Mouse (Mus musculus): ENCODE measurements around the gene 1500011B03Rik. TPM values are rescaled to one million over a fixed set of nuclear protein-coding genes. Genes with fewer than 3 reads are reported as not detected.

Gene 1500011B03Rik
- polyA plus RNA-seq, 1 experiment from 2014 or later: 150 TPM

DNA sequence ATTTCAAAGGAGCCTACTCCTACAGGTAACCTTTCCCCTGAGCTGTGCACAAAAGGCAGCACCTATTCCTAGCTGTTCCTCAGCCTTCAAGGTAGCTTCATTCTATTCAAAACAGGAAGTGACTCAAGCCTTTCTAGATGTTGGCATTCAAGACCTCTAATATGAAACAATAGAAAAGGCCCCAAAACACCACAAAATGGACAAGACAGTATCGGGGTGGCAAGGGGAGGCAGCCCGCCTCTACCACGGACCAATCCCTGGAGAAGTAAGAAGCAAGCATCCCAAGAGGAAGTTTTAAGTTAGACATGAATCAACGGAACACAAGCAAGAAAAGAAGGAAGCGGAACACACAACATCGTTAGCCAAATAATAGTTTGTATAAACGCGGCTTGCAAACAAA lies 51.5 kb downstream of the 1500011B03Rik start:
- peaks cover 22% of the 10 kb centered on the region for H3K4me1 ChIP-seq (ENCODE audit: control insufficient read depth, insufficient read depth, low read length)
- H3K27ac ChIP-seq (ENCODE audit: low read depth, low read length): no peak overlapping the region
- H3K27me3 ChIP-seq (ENCODE audit: control insufficient read depth, insufficient read depth, low read length): no peaks in the 10 kb centered on the region
- H3K4me3 ChIP-seq (ENCODE audit: low read depth, low read length): no peak overlapping the region; the same call in 1 of the 2 replicates
- no peak overlapping the region for H3K9ac ChIP-seq (ENCODE audit: low read length)
- no peaks in the 10 kb centered on the region for H3K36me3 ChIP-seq (ENCODE audit: control insufficient read depth, insufficient read depth, low read length)
- peak overlapping the region; percentile 91 for H3K4me2 ChIP-seq
- ATAC-seq (ENCODE audit: low FRiP score): no peak
- 85% methylated on average over 8 of the region's 8 CpGs for WGBS
- no peak for DNase-seq (ENCODE audit: low spot score, missing footprints)
- H3K9me3 ChIP-seq (ENCODE audit: control insufficient read depth, low read length): no peaks in the 10 kb centered on the region

DNA sequence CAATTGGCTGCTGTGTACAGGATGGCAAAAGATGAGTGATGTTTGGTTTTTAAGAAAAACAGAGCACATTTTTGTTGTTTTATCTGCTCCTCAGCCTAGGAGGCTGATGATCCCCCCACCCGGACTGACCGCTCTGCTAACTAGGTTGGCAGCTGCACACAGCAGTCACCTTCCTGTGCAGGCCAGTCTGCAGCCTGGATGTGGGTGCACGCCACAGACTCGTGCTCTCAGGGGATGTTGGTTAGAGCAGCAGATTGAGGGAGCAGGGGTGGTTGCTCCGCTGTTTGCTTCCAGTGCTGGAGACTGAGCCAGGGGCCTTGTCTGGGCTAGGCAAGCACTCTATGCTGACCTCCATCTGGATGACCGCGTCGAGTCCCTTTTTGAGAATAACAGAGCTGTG lies 53.5 kb downstream of the 1500011B03Rik start:
- ATAC-seq (ENCODE audit: low FRiP score): no peak
- WGBS: 92% methylated on average over 8 of the region's 8 CpGs

DNA sequence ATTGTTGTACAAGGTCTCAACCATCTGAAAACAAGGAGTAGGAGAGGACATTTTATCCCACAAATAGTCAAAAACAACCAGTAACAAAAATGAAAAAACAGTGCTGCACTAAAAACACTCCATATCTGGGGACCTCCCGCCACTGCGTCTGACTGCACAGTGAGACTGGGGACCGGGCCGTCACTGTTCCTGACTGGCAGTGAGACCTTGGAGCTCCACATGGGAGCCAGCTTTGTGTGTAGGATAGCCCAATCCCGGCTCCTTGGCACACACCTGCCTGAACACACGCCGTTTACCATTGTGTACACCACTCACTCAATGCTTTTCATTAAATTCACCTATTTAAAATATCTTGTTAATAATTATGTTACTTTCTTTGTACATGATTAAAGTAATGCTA lies 56.1 kb downstream of the 1500011B03Rik start:
- peaks cover 4% of the 10 kb centered on the region; the same call in 1 of the 2 replicates for H3K36me3 ChIP-seq (ENCODE audit: control insufficient read depth, insufficient read depth, low read length)
- DNase-seq (ENCODE audit: low spot score, missing footprints): no peak
- H3K27me3 ChIP-seq (ENCODE audit: control insufficient read depth, insufficient read depth, low read length): no peaks in the 10 kb centered on the region
- H3K4me2 ChIP-seq: no peak overlapping the region
- H3K9ac ChIP-seq (ENCODE audit: low read length): no peak overlapping the region
- no peaks in the 10 kb centered on the region for H3K9me3 ChIP-seq (ENCODE audit: control insufficient read depth, low read length)
- peaks cover 6% of the 10 kb centered on the region; the same call in 1 of the 2 replicates for H3K4me1 ChIP-seq (ENCODE audit: control insufficient read depth, insufficient read depth, low read length)
- WGBS: 89% methylated on average over 7 of the region's 7 CpGs
- ATAC-seq (ENCODE audit: low FRiP score): no peak
- H3K4me3 ChIP-seq (ENCODE audit: low read depth, low read length): no peak overlapping the region
- no peak overlapping the region for H3K27ac ChIP-seq (ENCODE audit: low read depth, low read length)

More for the DNA sequence above, 53.5 kb downstream of the 1500011B03Rik start:
- H3K4me1 ChIP-seq (ENCODE audit: control insufficient read depth, insufficient read depth, low read length): peaks cover 12% of the 10 kb centered on the region
- no peaks in the 10 kb centered on the region for H3K9me3 ChIP-seq (ENCODE audit: control insufficient read depth, low read length)
- DNase-seq (ENCODE audit: low spot score, missing footprints): no peak
- no peak overlapping the region for H3K27ac ChIP-seq (ENCODE audit: low read depth, low read length)
- peaks cover 4% of the 10 kb centered on the region; the same call in 1 of the 2 replicates for H3K36me3 ChIP-seq (ENCODE audit: control insufficient read depth, insufficient read depth, low read length)
- H3K4me2 ChIP-seq: no peak overlapping the region
- H3K27me3 ChIP-seq (ENCODE audit: control insufficient read depth, insufficient read depth, low read length): no peaks in the 10 kb centered on the region
- H3K9ac ChIP-seq (ENCODE audit: low read length): no peak overlapping the region
- no peak overlapping the region for H3K4me3 ChIP-seq (ENCODE audit: low read depth, low read length)

DNA sequence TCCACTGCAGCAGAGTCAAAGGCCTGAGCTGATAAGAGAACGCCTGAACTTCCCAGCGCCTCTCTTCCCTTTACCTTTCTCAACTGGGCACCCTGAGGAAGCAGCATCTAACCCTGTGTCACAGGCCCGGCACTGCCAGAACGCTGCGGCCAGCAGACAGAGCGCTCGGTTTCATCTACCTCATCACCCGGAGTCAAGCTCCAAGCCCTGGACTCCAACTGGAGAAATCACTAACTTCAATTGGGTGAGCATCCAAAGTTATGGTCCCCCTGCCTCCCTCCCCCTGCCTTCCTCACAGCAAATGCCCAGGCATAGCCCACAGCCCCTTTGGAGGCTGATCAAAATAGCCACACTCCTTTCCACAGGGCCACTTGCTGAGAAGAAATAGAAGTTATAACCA lies 56.6 kb downstream of the 1500011B03Rik start:
- H3K27me3 ChIP-seq (ENCODE audit: control insufficient read depth, insufficient read depth, low read length): no peaks in the 10 kb centered on the region
- ATAC-seq (ENCODE audit: low FRiP score) (no peak), DNase-seq (ENCODE audit: low spot score, missing footprints) (no peak)
- no peak overlapping the region for H3K27ac ChIP-seq (ENCODE audit: low read depth, low read length)
- H3K4me3 ChIP-seq (ENCODE audit: low read depth, low read length): no peak overlapping the region
- WGBS: 90% methylated on average over 8 of the region's 8 CpGs
- H3K36me3 ChIP-seq (ENCODE audit: control insufficient read depth, insufficient read depth, low read length): peaks cover 4% of the 10 kb centered on the region; the same call in 1 of the 2 replicates
- H3K4me2 ChIP-seq: no peak overlapping the region
- H3K9ac ChIP-seq (ENCODE audit: low read length): no peak overlapping the region
- peaks cover under 1% of the 10 kb centered on the region; the same call in 1 of the 2 replicates for H3K4me1 ChIP-seq (ENCODE audit: control insufficient read depth, insufficient read depth, low read length)
- H3K9me3 ChIP-seq (ENCODE audit: control insufficient read depth, low read length): no peaks in the 10 kb centered on the region

- Histone ChIP-seq H3K27ac (ENCODE audit: low read depth, low read length) (no peak overlapping the region), H3K27me3 (ENCODE audit: control insufficient read depth, insufficient read depth, low read length) (no peaks in the 10 kb centered on the region), H3K9ac (ENCODE audit: low read length) (no peak overlapping the region), H3K36me3 (ENCODE audit: control insufficient read depth, insufficient read depth, low read length) (peaks cover 6% of the 10 kb centered on the region), H3K4me3 (ENCODE audit: low read depth, low read length) (no peak overlapping the region), H3K4me2 (no peak overlapping the region), H3K4me1 (ENCODE audit: control insufficient read depth, insufficient read depth, low read length) (no peaks in the 10 kb centered on the region), H3K9me3 (ENCODE audit: control insufficient read depth, low read length) (no peaks in the 10 kb centered on the region)
- 89% methylated on average over 18 of the region's 18 CpGs for WGBS
- DNase-seq (ENCODE audit: low spot score, missing footprints): no peak
- no peak for ATAC-seq (ENCODE audit: low FRiP score)
These were observed 58.2 kb downstream of the 1500011B03Rik start for GRCm38 (mm10) chr5:114764812-114765735.

DNA sequence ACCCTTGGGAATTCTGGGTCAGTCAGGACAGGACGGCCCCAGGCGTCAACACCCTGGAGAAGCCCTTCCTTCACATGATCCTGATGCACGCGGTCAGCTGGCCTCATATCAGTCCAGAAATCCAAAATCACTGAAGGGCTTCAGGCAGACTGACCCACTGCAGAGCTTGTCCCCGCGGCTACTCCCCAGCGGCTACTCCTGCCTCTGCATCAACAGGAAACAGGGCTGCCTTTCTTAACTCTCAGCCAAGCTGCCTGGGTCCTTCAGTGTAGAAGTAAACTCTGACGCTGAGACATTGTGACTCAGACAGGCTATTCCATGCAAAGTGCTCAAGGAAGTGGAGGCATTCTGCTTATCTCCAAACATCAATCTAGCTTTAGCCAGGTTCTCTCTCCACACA lies 61.3 kb downstream of the 1500011B03Rik start:
- H3K4me2 ChIP-seq: no peak overlapping the region
- DNase-seq (ENCODE audit: low spot score, missing footprints) (no peak), ATAC-seq (ENCODE audit: low FRiP score) (no peak)
- peaks cover 10% of the 10 kb centered on the region for H3K36me3 ChIP-seq (ENCODE audit: control insufficient read depth, insufficient read depth, low read length)
- H3K9me3 ChIP-seq (ENCODE audit: control insufficient read depth, low read length): no peaks in the 10 kb centered on the region
- H3K27ac ChIP-seq (ENCODE audit: low read depth, low read length): no peak overlapping the region
- H3K27me3 ChIP-seq (ENCODE audit: control insufficient read depth, insufficient read depth, low read length): no peaks in the 10 kb centered on the region
- no peaks in the 10 kb centered on the region for H3K4me1 ChIP-seq (ENCODE audit: control insufficient read depth, insufficient read depth, low read length)
- 87% methylated on average over 8 of the region's 8 CpGs for WGBS
- H3K9ac ChIP-seq (ENCODE audit: low read length): no peak overlapping the region
- no peak overlapping the region for H3K4me3 ChIP-seq (ENCODE audit: low read depth, low read length)

DNA sequence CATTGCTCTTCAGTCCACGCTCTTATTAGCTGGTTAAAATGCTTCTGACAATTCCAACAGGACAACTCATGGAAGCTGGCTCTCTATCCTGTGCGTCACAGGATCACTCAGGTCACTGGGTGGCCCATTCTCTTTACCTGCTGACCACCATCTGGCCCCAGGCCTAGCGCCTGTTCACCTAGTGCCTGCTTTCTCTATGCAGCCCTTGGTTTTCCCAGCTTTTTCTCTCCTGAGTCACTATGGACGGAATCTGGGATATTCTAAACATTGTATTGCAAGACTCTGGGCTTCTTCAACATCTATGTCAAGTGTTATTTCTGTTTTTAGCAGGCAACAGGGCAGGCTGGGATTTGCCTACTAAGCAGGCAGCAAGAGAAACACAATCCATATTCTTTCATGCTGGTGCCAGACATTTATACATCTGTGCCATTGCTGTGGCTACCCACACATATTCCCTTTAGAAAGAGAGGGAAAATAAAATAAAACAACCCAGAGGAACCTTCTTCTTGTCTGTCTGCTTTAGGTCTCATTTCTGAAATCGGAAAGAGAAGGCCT lies 63.7 kb downstream of the 1500011B03Rik start:
- Histone ChIP-seq H3K36me3 (ENCODE audit: control insufficient read depth, insufficient read depth, low read length) (peaks cover 15% of the 10 kb centered on the region), H3K4me3 (ENCODE audit: low read depth, low read length) (no peak overlapping the region), H3K4me1 (ENCODE audit: control insufficient read depth, insufficient read depth, low read length) (no peaks in the 10 kb centered on the region), H3K9me3 (ENCODE audit: control insufficient read depth, low read length) (no peaks in the 10 kb centered on the region), H3K27me3 (ENCODE audit: control insufficient read depth, insufficient read depth, low read length) (no peaks in the 10 kb centered on the region), H3K27ac (ENCODE audit: low read depth, low read length) (no peak overlapping the region), H3K4me2 (no peak overlapping the region), H3K9ac (ENCODE audit: low read length) (no peak overlapping the region)
- DNase-seq (ENCODE audit: low spot score, missing footprints): no peak
- 89% methylated on average over 5 of the region's 5 CpGs for WGBS
- ATAC-seq (ENCODE audit: low FRiP score): no peak

Measured in midbrain, embryonic 11.5 days (tissue).